Mouse (Mus musculus) stomach, embryonic 15.5 days (tissue): ENCODE measurements around the gene Sgms2. TPM values are rescaled to one million over a fixed set of nuclear protein-coding genes. Genes with fewer than 3 reads are reported as not detected.

Experiments used
- ATAC-seq: fragments of 200-750 bp; cut with Nextera tagmentation; 2 replicates; pipeline ENCODE4 v1.8.0; 2017; ENCODE audit warnings: low read depth, moderate number of reproducible peaks, moderate TSS enrichment; ENCODE audit not compliant: insufficient read depth, low FRiP score
- H3K27ac ChIP-seq: fragments of 300-500 bp; sonication (generic); 2 replicates; pipeline ENCODE4 v1.5.1; 2015; ENCODE audit warnings: mild to moderate bottlenecking, inconsistent platforms
- H3K27me3 ChIP-seq: fragments of 300-500 bp; sonication (generic); replicated peaks from 2 replicates; pipeline ENCODE4 v1.6.1; 2015; ENCODE audit warnings: inconsistent platforms
- H3K36me3 ChIP-seq: fragments of 300-500 bp; sonication (generic); 2 replicates; pipeline ENCODE4 v1.6.1; 2015; ENCODE audit warnings: inconsistent platforms
- H3K4me1 ChIP-seq: fragments of 300-500 bp; sonication (generic); 2 replicates; pipeline ENCODE4 v1.6.1; 2015; ENCODE audit warnings: inconsistent platforms
- H3K4me2 ChIP-seq: fragments of 300-500 bp; sonication (generic); 2 replicates; pipeline ENCODE4 v1.6.1; 2015; ENCODE audit warnings: mild to moderate bottlenecking, inconsistent platforms
- H3K4me3 ChIP-seq: fragments of 300-500 bp; sonication (generic); replicated peaks from 2 replicates; pipeline ENCODE4 v1.5.1; 2015; ENCODE audit warnings: inconsistent platforms
- H3K9ac ChIP-seq: fragments of 300-500 bp; sonication (generic); 2 replicates; pipeline ENCODE4 v1.6.1; 2015; ENCODE audit warnings: inconsistent platforms
- H3K9me3 ChIP-seq: fragments of 300-500 bp; sonication (generic); 2 replicates; pipeline ENCODE4 v1.6.1; 2016; ENCODE audit warnings: inconsistent platforms
- WGBS: fragments of 180-500 bp; shearing (Covaris S2); methylation state at CpG from one replicate; pipeline ENCODE4 v1.1.7; 2015; 5-methylcytosine and 5-hydroxymethylcytosine counted together
- polyA plus RNA-seq: library from polyadenylated mRNA; unstranded; fragments of >200 nt; fragmentation: Nextera tagmentation; extraction: Ambion mirVana; gene quantifications from 2 replicates; pipeline ENCODE4 v1.2.1, GENCODE M21; 2015

Gene Sgms2
- polyA plus RNA-seq = 10.7 and 11.7 TPM in 2 replicates

DNA sequence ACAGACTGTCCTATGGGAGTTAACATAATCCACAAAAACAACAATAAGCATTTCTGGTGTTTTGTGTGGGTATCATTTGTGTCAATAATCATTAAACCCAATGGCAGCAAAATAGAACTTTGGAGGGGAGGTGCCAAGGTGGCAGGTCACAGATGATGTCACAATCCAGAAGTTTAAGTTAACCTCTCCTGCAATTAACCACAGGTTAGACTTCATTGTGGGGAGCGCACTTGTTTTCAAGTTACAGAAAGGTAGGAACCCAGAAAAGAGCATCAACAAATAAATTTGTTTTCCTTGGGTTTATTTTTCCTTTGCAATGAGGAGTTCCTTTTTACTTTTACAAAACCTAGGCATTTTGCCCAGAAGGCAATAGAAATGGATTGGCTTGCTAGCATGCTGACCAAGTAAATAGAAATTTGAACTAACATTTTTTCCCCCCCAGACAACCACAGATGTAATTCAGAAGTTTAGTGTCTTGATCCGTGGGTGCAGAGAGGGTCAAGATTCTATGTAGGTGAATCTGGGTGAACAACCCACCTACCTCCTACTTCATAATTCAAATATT is at the start of gene Sgms2:
Gene Sgms2, minus strand, starts transcription at position 51 of the 565 bp plus-strand sequence.
- H3K9me3 ChIP-seq = no peaks in the 10 kb centered on the region
- H3K4me1 ChIP-seq = peaks cover 6% of the 10 kb centered on the region; the same call in 1 of the 2 replicates
- H3K4me2 ChIP-seq = peak within 1 kb of the TSS; percentile 90
- H3K36me3 ChIP-seq = no peaks in the 10 kb centered on the region
- H3K27ac ChIP-seq = peak within 1 kb of the TSS; percentile 87
- H3K9ac ChIP-seq = peak within 1 kb of the TSS; percentile 74
- H3K4me3 ChIP-seq = peak within 1 kb of the TSS; percentile 79
- no peak for ATAC-seq
- 87% methylated on average over 2 of the region's 2 CpGs for WGBS
- H3K27me3 ChIP-seq = no peaks in the 10 kb centered on the region

DNA sequence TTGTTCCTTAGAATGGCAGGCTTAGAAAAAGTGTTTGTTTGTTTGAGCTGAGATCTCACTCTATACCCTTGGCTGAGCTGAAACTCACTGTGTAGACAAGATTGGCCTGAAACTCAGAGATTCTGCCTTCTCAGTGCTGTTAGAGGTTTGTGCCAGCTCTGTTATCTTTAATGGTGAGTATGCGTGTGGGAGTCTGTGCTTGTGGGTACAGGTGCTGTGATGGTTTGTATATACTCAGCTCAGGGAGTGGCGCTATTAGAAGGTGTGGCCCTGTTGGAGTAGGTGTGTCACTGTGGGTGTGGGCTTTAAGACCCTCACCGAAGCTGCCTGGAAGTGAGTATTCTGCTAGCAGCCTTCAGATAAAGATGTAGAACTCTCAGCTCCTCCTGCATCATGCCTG is 34.0 kb upstream of the Sgms2 start:
- ATAC-seq = no peak
- no peak overlapping the region for H3K4me2 ChIP-seq

DNA sequence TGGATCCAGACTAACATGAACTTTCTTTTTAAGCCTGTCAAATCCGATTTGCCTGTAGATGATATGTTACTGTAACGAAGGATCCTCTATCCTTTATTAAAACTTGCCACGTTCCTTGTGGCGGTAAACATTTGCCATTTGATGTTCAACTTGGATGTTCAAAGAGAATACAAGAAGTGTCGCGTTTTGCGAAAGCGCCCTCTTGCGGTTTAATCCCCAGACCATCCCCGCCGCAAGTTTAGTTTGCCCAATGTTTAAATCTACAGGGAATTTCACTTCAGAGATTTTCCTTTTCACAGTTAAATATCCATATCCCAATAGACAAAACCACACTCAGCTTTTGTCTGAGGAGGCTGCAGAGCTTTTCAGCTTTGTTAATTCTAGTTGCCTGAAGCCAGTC is 33.6 kb upstream of the Sgms2 start:
- Histone ChIP-seq H3K4me1 (no peaks in the 10 kb centered on the region), H3K27ac (no peak overlapping the region), H3K9me3 (no peaks in the 10 kb centered on the region), H3K4me2 (no peak overlapping the region), H3K9ac (no peak overlapping the region), H3K4me3 (no peak overlapping the region), H3K27me3 (no peaks in the 10 kb centered on the region), H3K36me3 (no peaks in the 10 kb centered on the region)
- WGBS = 25% methylated on average over 11 of the region's 11 CpGs
- ATAC-seq = no peak

More for the DNA sequence above, 34.0 kb upstream of the Sgms2 start:
- H3K4me1 ChIP-seq = no peaks in the 10 kb centered on the region
- no peak overlapping the region for H3K4me3 ChIP-seq
- H3K27ac ChIP-seq = no peak overlapping the region
- H3K27me3 ChIP-seq = no peaks in the 10 kb centered on the region
- 56% methylated on average over 3 of the region's 3 CpGs for WGBS
- no peaks in the 10 kb centered on the region for H3K9me3 ChIP-seq
- no peak overlapping the region for H3K9ac ChIP-seq
- H3K36me3 ChIP-seq = no peaks in the 10 kb centered on the region

DNA sequence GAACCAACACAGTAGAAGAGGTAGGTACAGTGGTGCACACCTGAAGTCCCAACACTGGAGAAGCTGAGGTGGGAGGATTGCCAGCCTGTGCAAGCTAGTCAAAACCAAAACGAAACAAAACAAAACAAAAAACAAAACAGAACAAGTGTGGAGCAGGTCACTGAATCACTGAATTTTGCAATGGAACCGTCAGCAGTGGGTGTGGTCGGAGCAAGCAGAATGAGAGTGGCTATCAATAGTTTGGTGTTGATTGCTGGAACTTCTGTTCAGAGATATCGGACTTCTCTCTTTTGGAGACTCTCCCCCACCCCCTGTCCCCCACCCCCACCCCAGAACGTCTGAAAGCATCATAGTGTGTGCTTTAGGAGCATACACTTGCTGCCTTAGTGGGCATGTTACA is 33.0 kb upstream of the Sgms2 start:
- Histone ChIP-seq H3K27ac (no peak overlapping the region), H3K4me2 (no peak overlapping the region), H3K36me3 (no peaks in the 10 kb centered on the region), H3K9me3 (no peaks in the 10 kb centered on the region), H3K27me3 (no peaks in the 10 kb centered on the region), H3K4me3 (no peak overlapping the region), H3K4me1 (no peaks in the 10 kb centered on the region), H3K9ac (no peak overlapping the region)
- no peak for ATAC-seq
- WGBS = 70% methylated on average over 5 of the region's 5 CpGs

DNA sequence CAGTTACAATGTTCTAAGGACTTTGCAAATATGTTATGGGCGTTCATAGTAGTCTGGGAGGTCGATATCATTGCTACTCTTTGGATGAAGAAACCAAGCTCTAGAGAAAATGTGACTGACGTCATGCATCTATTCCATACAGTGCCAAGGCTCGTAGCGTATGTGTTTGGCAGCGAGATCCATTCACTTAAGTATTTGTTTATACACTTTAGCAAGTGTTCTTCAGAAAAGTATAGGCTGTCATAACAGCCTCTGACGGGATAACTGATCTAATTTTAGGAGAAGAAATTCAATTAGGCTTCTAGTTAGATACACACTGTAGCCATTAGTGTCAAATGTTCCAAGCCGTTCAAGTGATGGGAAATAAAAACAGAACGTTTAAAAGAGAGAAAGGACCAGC is 32.5 kb upstream of the Sgms2 start:
- no peak overlapping the region for H3K4me3 ChIP-seq
- H3K27me3 ChIP-seq = no peaks in the 10 kb centered on the region
- H3K4me1 ChIP-seq = no peaks in the 10 kb centered on the region
- no peak overlapping the region for H3K27ac ChIP-seq
- H3K36me3 ChIP-seq = no peaks in the 10 kb centered on the region
- H3K4me2 ChIP-seq = no peak overlapping the region
- 49% methylated on average over 9 of the region's 9 CpGs for WGBS
- H3K9ac ChIP-seq = no peak overlapping the region
- no peak for ATAC-seq
- H3K9me3 ChIP-seq = no peaks in the 10 kb centered on the region

DNA sequence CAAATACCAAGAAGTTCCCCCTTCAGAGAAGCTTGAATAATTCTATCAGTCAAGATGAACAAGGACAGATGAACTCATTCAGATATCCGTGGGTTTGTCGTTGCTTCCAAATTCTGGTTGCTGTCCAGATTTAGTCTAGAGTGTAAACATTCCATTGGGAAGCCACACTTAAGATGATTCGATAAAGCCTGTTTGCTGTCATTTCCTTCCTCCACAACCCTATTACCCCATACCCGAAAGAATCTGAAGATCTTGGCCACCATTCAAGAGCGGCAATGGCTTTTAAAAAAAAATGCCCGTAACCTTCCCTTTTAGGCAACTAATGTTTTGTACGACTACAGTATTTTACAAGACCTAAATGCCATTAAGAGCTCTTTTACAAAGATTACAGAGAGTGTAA is 31.0 kb upstream of the Sgms2 start:
- Histone ChIP-seq H3K27ac (no peak overlapping the region), H3K4me1 (no peaks in the 10 kb centered on the region), H3K9me3 (no peaks in the 10 kb centered on the region), H3K4me2 (no peak overlapping the region), H3K9ac (no peak overlapping the region), H3K27me3 (no peaks in the 10 kb centered on the region), H3K36me3 (no peaks in the 10 kb centered on the region), H3K4me3 (no peak overlapping the region)
- ATAC-seq = no peak
- 41% methylated on average over 7 of the region's 7 CpGs for WGBS

DNA sequence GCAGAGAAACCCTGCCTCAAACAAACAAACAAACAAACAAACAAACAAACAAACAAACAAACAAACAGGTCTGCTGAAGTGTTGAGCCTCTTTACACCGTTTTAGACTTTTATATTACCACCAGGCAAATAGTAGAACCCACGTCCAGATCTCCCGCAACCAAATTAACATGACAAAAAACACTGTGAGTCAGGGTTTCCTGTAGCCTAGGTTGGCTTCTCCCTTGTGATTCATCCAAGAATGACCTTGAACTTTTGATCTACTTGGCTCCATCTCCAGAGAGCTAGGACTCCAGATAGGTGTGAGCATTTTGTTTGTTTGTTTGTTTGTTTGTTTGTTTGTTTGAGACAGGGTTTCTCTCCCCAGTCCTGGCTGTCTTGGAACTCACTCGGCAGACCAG is 30.0 kb upstream of the Sgms2 start:
- no peak overlapping the region for H3K9ac ChIP-seq
- no peak overlapping the region for H3K27ac ChIP-seq
- H3K27me3 ChIP-seq = no peaks in the 10 kb centered on the region
- 72% methylated on average over 4 of the region's 4 CpGs for WGBS
- ATAC-seq = no peak
- no peak overlapping the region for H3K4me3 ChIP-seq
- no peaks in the 10 kb centered on the region for H3K36me3 ChIP-seq
- H3K4me1 ChIP-seq = no peaks in the 10 kb centered on the region
- H3K4me2 ChIP-seq = no peak overlapping the region
- no peaks in the 10 kb centered on the region for H3K9me3 ChIP-seq

DNA sequence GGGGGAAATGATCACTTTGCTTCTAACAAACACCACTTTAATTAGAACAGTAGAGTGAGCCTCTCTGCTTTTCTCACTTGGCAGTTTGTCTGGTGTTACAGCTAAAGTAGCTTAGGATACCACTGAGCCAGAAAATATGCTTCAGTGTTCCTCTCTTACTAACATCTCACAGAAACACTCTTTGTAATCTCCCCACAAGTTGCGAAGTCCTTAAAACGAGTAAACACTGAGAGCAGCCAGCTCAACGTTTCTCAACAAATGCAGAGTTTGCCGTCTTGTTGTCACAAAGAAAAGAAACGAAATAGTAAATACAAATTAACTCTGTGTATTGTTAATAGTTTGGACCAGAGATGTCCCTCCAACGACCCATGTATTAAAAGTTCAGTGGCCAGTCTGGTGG is 26.5 kb upstream of the Sgms2 start:
- WGBS = 67% methylated on average over 6 of the region's 6 CpGs
- no peak for ATAC-seq
- H3K9me3 ChIP-seq = no peaks in the 10 kb centered on the region
- H3K4me1 ChIP-seq = no peaks in the 10 kb centered on the region
- H3K4me3 ChIP-seq = no peak overlapping the region
- H3K4me2 ChIP-seq = no peak overlapping the region
- no peaks in the 10 kb centered on the region for H3K27me3 ChIP-seq
- no peaks in the 10 kb centered on the region for H3K36me3 ChIP-seq
- no peak overlapping the region for H3K27ac ChIP-seq
- H3K9ac ChIP-seq = no peak overlapping the region

DNA sequence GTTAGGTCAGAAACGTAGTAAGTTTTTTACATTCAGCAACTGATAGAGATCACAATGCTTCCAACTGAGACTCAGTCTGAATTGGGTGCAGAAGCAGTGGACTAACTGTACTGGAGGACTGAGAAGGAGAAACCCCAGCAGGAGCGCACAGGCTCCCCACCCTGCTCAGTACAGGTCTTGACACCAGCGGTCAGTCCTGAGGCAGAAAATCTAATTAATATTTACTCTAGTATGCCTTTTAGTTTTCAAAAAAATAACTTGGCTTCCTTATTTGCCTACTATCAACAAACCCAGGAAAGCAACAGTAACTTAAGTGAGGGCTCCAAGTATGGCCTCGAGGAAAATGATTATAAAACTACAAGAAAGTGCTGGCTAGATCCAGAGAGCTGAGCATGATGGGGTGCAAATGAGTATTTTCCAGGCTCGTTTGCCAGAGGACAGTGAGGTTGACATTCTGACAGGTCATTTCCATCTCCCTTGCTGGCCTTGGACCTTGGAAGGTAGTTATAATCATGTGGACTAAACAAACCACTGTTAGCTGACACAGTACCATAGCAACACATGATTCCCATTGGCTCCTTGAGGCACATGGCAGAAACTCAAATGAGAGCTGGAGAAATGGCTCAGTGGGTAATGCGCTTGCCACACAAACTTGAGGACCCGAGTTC is 25.3 kb upstream of the Sgms2 start:
- no peaks in the 10 kb centered on the region for H3K36me3 ChIP-seq
- H3K9me3 ChIP-seq = no peaks in the 10 kb centered on the region
- no peaks in the 10 kb centered on the region for H3K4me1 ChIP-seq
- no peaks in the 10 kb centered on the region for H3K27me3 ChIP-seq
- ATAC-seq = no peak
- H3K4me2 ChIP-seq = no peak overlapping the region
- no peak overlapping the region for H3K4me3 ChIP-seq
- no peak overlapping the region for H3K27ac ChIP-seq
- 73% methylated on average over 7 of the region's 7 CpGs for WGBS
- H3K9ac ChIP-seq = no peak overlapping the region

DNA sequence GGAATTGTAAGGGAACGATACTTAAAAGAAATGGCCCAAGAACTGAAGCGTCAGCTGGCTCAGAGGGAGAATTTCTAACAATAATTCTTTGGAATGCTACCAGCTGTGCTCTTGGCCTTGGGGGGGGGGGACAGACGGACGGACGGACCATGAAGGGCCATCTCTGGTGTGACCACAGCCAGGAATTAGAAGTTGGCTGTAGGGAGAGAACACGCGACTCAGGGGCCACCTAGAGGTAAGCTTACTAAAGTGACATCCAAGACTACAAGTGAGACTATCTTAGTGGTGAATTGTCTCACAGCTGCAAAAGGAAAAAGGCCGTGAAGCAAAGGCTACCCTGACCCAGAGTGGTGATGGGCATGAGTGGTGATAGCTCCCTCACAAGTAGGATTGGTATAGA is 20.4 kb upstream of the Sgms2 start:
- Histone ChIP-seq H3K9ac (no peak overlapping the region), H3K27me3 (no peaks in the 10 kb centered on the region), H3K4me1 (no peaks in the 10 kb centered on the region), H3K4me3 (no peak overlapping the region), H3K27ac (no peak overlapping the region), H3K4me2 (no peak overlapping the region), H3K9me3 (no peaks in the 10 kb centered on the region), H3K36me3 (no peaks in the 10 kb centered on the region)
- no peak for ATAC-seq
- 52% methylated on average over 8 of the region's 8 CpGs for WGBS

DNA sequence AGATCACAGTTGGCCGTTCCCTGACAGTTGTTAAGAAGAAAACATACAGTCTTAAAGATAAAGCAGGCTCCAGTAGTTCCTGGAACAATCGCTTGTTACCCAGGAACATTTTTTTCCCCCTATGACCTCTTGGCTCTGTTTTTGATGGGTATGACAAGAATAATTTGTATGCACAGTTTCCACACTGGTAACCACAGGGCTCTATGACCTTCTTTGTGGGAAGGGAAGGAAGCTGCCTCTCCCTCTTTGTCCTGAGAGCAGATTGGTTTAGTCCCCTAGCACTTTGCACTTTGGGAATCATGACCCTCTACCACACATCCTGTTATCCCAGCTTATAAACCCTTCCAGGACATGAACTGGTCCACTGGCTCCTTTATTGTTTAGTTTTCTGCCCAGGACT is 16.8 kb upstream of the Sgms2 start:
- Histone ChIP-seq H3K4me2 (no peak overlapping the region), H3K27me3 (no peaks in the 10 kb centered on the region), H3K4me3 (no peak overlapping the region), H3K9me3 (no peaks in the 10 kb centered on the region), H3K9ac (no peak overlapping the region), H3K36me3 (no peaks in the 10 kb centered on the region), H3K4me1 (no peaks in the 10 kb centered on the region), H3K27ac (no peak overlapping the region)
- ATAC-seq = no peak
- WGBS = 54% methylated on average over 2 of the region's 2 CpGs

DNA sequence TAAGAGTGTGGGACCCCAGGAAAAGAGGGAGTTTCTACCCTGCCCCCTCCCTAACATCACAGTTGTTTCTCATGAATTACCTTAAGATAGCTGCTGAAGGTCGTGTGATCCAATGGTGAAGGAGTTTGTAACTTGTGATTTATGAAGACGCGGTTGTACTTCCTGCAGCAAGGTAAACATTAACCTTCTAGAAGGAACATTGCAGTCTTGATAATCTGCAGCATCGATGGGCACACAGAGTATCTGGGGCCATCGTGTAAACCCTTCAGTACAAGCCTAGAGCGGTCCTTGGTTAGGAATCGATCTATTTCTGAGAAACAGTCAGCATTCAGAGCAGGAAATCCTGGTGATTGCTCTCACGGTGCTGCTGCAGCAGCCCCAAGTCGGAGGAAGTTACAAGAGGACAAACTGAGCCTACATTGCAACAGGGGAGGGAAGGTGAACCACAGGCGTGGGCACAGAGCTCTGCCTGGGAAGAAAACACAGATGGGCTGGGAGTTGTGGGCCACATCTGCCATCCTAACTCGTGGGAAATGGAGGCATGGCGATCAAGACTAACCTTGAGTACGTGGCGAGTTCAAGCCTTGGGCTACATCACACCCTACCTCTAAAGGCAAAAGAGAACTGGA is 13.5 kb upstream of the Sgms2 start:
- H3K27ac ChIP-seq = no peak overlapping the region
- H3K27me3 ChIP-seq = no peaks in the 10 kb centered on the region
- no peaks in the 10 kb centered on the region for H3K4me1 ChIP-seq
- ATAC-seq = no peak
- H3K36me3 ChIP-seq = no peaks in the 10 kb centered on the region
- no peaks in the 10 kb centered on the region for H3K9me3 ChIP-seq
- no peak overlapping the region for H3K4me3 ChIP-seq
- 67% methylated on average over 14 of the region's 14 CpGs for WGBS
- H3K4me2 ChIP-seq = no peak overlapping the region
- no peak overlapping the region for H3K9ac ChIP-seq
